Mouse (Mus musculus) macrophage (primary cell): Measurements from ENCODE around the gene Selp. TPM values are rescaled to one million over a fixed set of nuclear protein-coding genes. Genes with fewer than 3 reads are reported as not detected.

Source experiments
- H3K27ac ChIP-seq: fragments of 350-480 bp; formaldehyde crosslinking; 2 replicates; pipeline ENCODE4 v1.9.0; 2021
- H3K36me3 ChIP-seq: fragments of 350-480 bp; formaldehyde crosslinking; 2 replicates; pipeline ENCODE4 v1.9.0; 2021; ENCODE audit errors: inconsistent target
- H3K4me3 ChIP-seq: fragments of 350-480 bp; formaldehyde crosslinking; 2 replicates; pipeline ENCODE4 v1.9.0; 2021; ENCODE audit errors: inconsistent target
- H3K79me2 ChIP-seq: fragments of 350-480 bp; formaldehyde crosslinking; 2 replicates; pipeline ENCODE4 v1.9.0; 2021; ENCODE audit errors: inconsistent target
- WGBS: methylation state at CpG from one replicate; pipeline ENCODE4 v1.1.7; 2026; ENCODE audit warnings: inconsistent platforms; ENCODE audit not compliant: missing documents; 5-methylcytosine and 5-hydroxymethylcytosine counted together
- polyA plus RNA-seq: library from polyadenylated mRNA; stranded (reverse); fragments of 250-400 nt; gene quantifications from 3 replicates; pipeline ENCODE4 v1.2.4, GENCODE M21; 2018; ENCODE audit warnings: inconsistent platforms

Selp gene
- polyA plus RNA-seq, 1 experiment from 2014 or later = 0.69 TPM

DNA sequence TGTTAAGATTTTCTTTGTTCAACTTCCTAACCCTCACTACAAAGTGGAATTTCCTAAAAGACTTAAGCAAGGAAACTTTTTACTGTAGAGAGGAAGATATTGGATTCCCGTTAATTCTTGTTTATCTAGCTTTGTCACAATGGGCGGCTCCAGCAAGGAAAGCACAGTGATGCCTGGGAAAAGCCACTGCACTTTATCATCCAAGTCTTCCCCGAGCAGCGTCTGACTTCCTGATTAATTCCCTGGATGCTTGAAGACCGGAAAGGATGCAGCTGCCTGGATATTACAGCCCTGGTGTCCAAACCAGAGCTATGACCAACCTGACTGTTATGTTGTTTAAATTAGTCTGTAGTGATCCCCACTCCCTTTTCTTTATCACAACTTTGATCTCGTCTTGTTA lies 18.3 kb upstream of the Selp start:
- Histone ChIP-seq H3K27ac (no peak overlapping the region), H3K36me3 (no peaks in the 10 kb centered on the region), H3K79me2 (no peaks in the 10 kb centered on the region), H3K4me3 (no peak overlapping the region)
- WGBS = 90% methylated on average over 6 of the region's 6 CpGs

GRCm38 (mm10) chr1:164097911-164098310 lies 17.2 kb upstream of the Selp start:
- Histone ChIP-seq H3K27ac (no peak overlapping the region), H3K36me3 (no peaks in the 10 kb centered on the region), H3K79me2 (no peaks in the 10 kb centered on the region), H3K4me3 (no peak overlapping the region)
- 71% methylated on average over 2 of the region's 2 CpGs for WGBS

- Histone ChIP-seq H3K4me3 (no peak overlapping the region), H3K27ac (no peak overlapping the region), H3K79me2 (no peaks in the 10 kb centered on the region), H3K36me3 (no peaks in the 10 kb centered on the region)
- WGBS = 96% methylated on average over 2 of the region's 2 CpGs
Observed at GRCm38 (mm10) chr1:164098372-164098771, 16.7 kb upstream of the Selp start.

GRCm38 (mm10) chr1:164109763-164110162 lies 5.3 kb upstream of the Selp start:
- Histone ChIP-seq H3K79me2 (no peaks in the 10 kb centered on the region), H3K36me3 (no peaks in the 10 kb centered on the region), H3K4me3 (no peak overlapping the region), H3K27ac (no peak overlapping the region)
- 71% methylated on average over 2 of the region's 2 CpGs for WGBS

DNA sequence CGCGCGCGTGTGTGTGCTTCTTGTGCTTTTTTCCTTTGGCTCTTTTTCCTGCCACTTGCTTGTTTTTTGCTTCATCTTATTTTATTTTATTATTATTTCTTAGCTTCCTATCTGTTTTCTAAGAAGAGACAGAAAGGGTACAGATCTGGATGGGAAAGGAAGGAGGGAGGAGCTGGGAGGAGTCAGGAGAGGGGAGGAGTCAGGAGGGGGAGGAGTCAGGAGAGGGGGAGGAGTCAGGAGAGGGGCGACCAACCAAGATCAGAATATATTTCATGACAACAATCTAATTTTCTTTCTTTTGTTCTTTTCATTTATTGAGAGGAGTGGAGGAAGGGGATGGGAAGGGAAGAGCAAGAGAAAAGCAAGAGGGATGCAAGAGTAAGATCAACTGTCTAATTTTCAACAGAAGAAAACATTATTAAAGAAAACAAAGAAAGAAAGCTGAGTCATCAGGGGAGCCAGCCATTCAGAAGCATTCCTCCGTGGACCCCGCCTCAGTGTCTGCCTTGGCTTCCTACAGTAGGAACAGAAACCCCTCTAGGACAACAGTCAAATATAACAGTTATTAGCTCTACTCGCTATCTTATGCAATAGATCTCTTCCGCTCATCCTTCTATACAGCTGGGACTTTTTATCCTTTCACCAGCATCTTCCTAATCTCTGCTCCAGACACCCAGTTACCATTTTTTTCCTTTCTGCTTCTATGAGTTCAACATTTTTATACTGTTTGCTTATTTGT lies 4.3 kb upstream of the Selp start:
- H3K79me2 ChIP-seq = no peaks in the 10 kb centered on the region
- no peak overlapping the region for H3K27ac ChIP-seq
- H3K36me3 ChIP-seq = no peaks in the 10 kb centered on the region
- no peak overlapping the region for H3K4me3 ChIP-seq
- WGBS = 60% methylated on average over 5 of the region's 9 CpGs

DNA sequence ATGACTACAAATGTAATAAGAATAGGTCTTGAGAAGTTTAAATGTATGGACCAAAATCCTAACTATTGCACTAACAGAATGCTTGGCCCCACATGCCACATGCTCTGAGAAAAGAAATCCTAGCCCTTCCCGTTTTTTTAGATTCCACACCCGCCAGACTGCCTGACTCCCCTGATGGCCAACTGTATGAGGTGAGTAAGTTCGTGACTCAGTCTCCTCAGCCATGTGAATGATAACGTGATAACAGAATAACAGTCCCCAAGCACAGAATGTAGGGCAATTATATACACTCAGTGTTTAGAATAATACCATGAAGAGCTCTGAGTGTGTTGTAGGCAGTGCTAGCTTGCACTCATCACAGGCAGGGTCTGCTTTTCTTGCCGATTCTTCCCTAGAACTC lies 784 bp upstream of the Selp start:
- no peak overlapping the region for H3K4me3 ChIP-seq
- H3K27ac ChIP-seq = no peak overlapping the region
- no peaks in the 10 kb centered on the region for H3K36me3 ChIP-seq
- WGBS = 81% methylated on average over 5 of the region's 5 CpGs
- H3K79me2 ChIP-seq = no peaks in the 10 kb centered on the region

DNA sequence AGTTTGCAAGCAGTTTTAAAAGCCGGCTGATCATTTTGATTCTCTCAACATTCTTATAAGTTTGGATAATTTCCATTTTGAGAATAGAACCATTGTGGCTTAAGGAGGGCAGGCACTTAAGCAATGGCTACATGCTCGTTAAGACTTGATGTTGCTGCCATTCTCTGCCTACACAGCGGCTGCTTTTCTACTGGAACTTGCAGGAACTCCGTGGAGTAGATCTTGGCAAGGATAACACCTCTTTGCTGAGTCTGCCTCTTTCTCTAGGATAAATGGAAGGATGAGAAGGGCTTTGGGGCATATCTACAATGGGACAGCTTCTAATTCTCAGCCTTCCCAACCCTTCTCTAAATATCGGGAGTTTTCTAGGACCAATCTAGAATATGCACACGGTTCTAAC lies 583 bp downstream of the Selp start:
- Histone ChIP-seq H3K4me3 (no peak overlapping the region), H3K36me3 (no peaks in the 10 kb centered on the region)
- WGBS = 73% methylated on average over 6 of the region's 6 CpGs

GRCm38 (mm10) chr1:164117869-164118268 lies 2.8 kb downstream of the Selp start:
- no peaks in the 10 kb centered on the region for H3K36me3 ChIP-seq
- H3K79me2 ChIP-seq = no peaks in the 10 kb centered on the region
- 93% methylated on average over 6 of the region's 6 CpGs for WGBS
- no peak overlapping the region for H3K4me3 ChIP-seq
- no peak overlapping the region for H3K27ac ChIP-seq

More for the DNA sequence above, 583 bp downstream of the Selp start:
- no peak overlapping the region for H3K27ac ChIP-seq
- no peaks in the 10 kb centered on the region for H3K79me2 ChIP-seq

- Histone ChIP-seq H3K79me2 (no peaks in the 10 kb centered on the region), H3K4me3 (no peak overlapping the region), H3K36me3 (no peaks in the 10 kb centered on the region), H3K27ac (no peak overlapping the region)
- 58% methylated on average over 3 of the region's 3 CpGs for WGBS
Observed at GRCm38 (mm10) chr1:164119892-164120776, 5.1 kb downstream of the Selp start.

GRCm38 (mm10) chr1:164120777-164121158 lies 5.7 kb downstream of the Selp start:
- H3K79me2 ChIP-seq = no peaks in the 10 kb centered on the region
- no peaks in the 10 kb centered on the region for H3K36me3 ChIP-seq
- WGBS = 89% methylated on average over 3 of the region's 3 CpGs
- no peak overlapping the region for H3K27ac ChIP-seq
- no peak overlapping the region for H3K4me3 ChIP-seq

- Histone ChIP-seq H3K79me2 (no peaks in the 10 kb centered on the region), H3K4me3 (no peak overlapping the region), H3K36me3 (no peaks in the 10 kb centered on the region), H3K27ac (no peak overlapping the region)
- 84% methylated on average over 3 of the region's 3 CpGs for WGBS
Observed at GRCm38 (mm10) chr1:164123836-164124235, 8.8 kb downstream of the Selp start.

GRCm38 (mm10) chr1:164130013-164130412 lies 14.9 kb downstream of the Selp start:
- H3K36me3 ChIP-seq = no peaks in the 10 kb centered on the region
- H3K27ac ChIP-seq = no peak overlapping the region
- WGBS = 89% methylated on average over 3 of the region's 3 CpGs
- no peaks in the 10 kb centered on the region for H3K79me2 ChIP-seq
- H3K4me3 ChIP-seq = no peak overlapping the region

GRCm38 (mm10) chr1:164132609-164133008 lies 17.5 kb downstream of the Selp start:
- no peaks in the 10 kb centered on the region for H3K36me3 ChIP-seq
- H3K27ac ChIP-seq = no peak overlapping the region
- H3K4me3 ChIP-seq = no peak overlapping the region
- no peaks in the 10 kb centered on the region for H3K79me2 ChIP-seq
- 100% methylated on average over 1 of the region's 1 CpGs for WGBS

GRCm38 (mm10) chr1:164134101-164134500 lies 19.0 kb downstream of the Selp start:
- Histone ChIP-seq H3K36me3 (no peaks in the 10 kb centered on the region), H3K27ac (no peak overlapping the region), H3K4me3 (no peak overlapping the region), H3K79me2 (no peaks in the 10 kb centered on the region)
- WGBS = 86% methylated on average over 6 of the region's 6 CpGs

DNA sequence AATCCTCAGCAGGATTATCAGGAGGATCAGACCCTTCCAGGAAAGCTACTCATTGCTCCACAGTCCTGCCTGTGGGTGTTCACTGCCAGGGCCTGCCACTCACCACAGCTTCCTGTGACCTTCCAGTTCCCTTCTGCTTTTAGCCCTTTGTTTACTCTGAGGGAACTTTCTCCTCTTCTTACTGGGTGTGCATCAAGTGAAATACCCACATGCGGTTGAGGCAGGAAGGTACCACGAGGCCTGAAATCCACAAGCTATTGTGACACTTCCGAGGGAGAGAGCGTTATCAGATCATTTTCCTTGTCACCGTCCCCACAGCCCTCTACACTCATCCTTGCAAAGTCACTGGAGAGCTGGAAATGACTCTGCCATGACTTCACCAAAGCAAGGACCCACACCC lies 20.3 kb downstream of the Selp start:
- WGBS = 0% methylated on average over 5 of the region's 5 CpGs
- H3K36me3 ChIP-seq = no peaks in the 10 kb centered on the region
- H3K4me3 ChIP-seq = no peak overlapping the region
- no peaks in the 10 kb centered on the region for H3K79me2 ChIP-seq
- peak overlapping the region; percentile 76 for H3K27ac ChIP-seq
